Mouse (Mus musculus) midbrain, embryonic 11.5 days (tissue): ENCODE measurements around the gene Orai1. TPM values are rescaled to one million over a fixed set of nuclear protein-coding genes. Genes with fewer than 3 reads are reported as not detected.

Experiments
- ATAC-seq: fragments of 200-750 bp; cut with Nextera tagmentation; 2 replicates; pipeline ENCODE4 v1.8.0; 2017; ENCODE audit warnings: moderate TSS enrichment, moderate library complexity; ENCODE audit not compliant: low FRiP score
- DNase-seq: peaks from one replicate; pipeline ENCODE4 v3.0.0; 2015; ENCODE audit warnings: low spot score; ENCODE audit errors: missing footprints
- H3K27ac ChIP-seq: fragments of 300-500 bp; sonication (generic); 2 replicates; pipeline ENCODE4 v1.5.1; 2014; ENCODE audit warnings: low read depth, low read length
- H3K27me3 ChIP-seq: fragments of 300-500 bp; sonication (generic); 2 replicates; pipeline ENCODE4 v1.6.1; 2014; ENCODE audit warnings: mild to moderate bottlenecking, low read length, moderate library complexity, mixed read lengths; ENCODE audit not compliant: control insufficient read depth, insufficient read depth
- H3K36me3 ChIP-seq: fragments of 300-500 bp; sonication (generic); 2 replicates; pipeline ENCODE4 v1.6.1; 2014; ENCODE audit warnings: mild to moderate bottlenecking, low read length, moderate library complexity, mixed read lengths; ENCODE audit not compliant: control insufficient read depth, insufficient read depth
- H3K4me1 ChIP-seq: fragments of 300-500 bp; sonication (generic); 2 replicates; pipeline ENCODE4 v1.6.1; 2014; ENCODE audit warnings: low read length; ENCODE audit not compliant: control insufficient read depth, insufficient read depth
- H3K4me2 ChIP-seq: fragments of 300-500 bp; sonication (generic); 2 replicates; pipeline ENCODE4 v1.6.1; 2014; ENCODE audit warnings: mild to moderate bottlenecking, moderate library complexity
- H3K4me3 ChIP-seq: fragments of 300-500 bp; sonication (generic); 2 replicates; pipeline ENCODE4 v1.5.1; 2014; ENCODE audit warnings: low read depth, low read length
- H3K9ac ChIP-seq: fragments of 300-500 bp; sonication (generic); 2 replicates; pipeline ENCODE4 v1.6.1; 2014; ENCODE audit warnings: low read length
- H3K9me3 ChIP-seq: fragments of 300-500 bp; sonication (generic); 2 replicates; pipeline ENCODE4 v1.6.1; 2016; ENCODE audit warnings: low read length; ENCODE audit not compliant: control insufficient read depth
- WGBS: fragments of 180-500 bp; shearing (Covaris S2); extraction: QIAGEN DNeasy Blood & Tissue Kit; methylation state at CpG from one replicate; pipeline ENCODE4 v1.1.7; 2014; 5-methylcytosine and 5-hydroxymethylcytosine counted together
- polyA plus RNA-seq: library from polyadenylated mRNA; unstranded; fragments of >200 nt; fragmentation: Nextera tagmentation; extraction: Ambion mirVana; gene quantifications from 2 replicates; pipeline ENCODE4 v1.2.1, GENCODE M21; 2014

Gene Orai1
- polyA plus RNA-seq, 1 experiment from 2014 or later: 10.5 TPM

GRCm38 (mm10) chr5:123035564-123035963 is 20.7 kb downstream of the Orai1 start:
- Histone ChIP-seq H3K4me1 (no peaks in the 10 kb centered on the region), H3K4me2 (no peak overlapping the region), H3K27ac (no peak overlapping the region), H3K9me3 (no peaks in the 10 kb centered on the region), H3K27me3 (no peaks in the 10 kb centered on the region), H3K36me3 (no peaks in the 10 kb centered on the region), H3K9ac (0 out of 2 replicates have a peak overlapping the region, but pooled peaks have one; percentile 20), H3K4me3 (no peak overlapping the region)
- ATAC-seq: no peak
- 36% methylated on average over 6 of the region's 6 CpGs for WGBS
- no peak for DNase-seq

DNA sequence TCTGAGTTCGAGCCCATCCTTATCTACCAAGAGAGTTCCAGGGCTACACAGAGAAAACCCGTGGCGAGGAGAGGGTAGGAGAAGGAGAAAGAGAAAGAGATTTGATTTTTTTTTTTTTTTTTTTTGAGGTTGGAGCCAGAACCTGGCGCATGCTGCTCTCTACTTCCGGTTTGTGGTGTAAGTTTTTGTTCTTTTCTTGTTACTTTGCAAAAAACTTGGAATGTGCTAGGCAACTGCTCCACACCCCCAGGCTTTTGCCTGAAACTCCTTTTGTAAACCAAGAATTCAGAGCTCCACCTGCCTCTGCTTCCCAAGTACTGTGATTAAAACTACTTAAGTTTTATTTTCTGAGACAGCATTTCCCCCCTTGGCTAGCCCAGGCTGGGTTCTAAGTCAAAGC is 23.2 kb downstream of the Orai1 start:
- Histone ChIP-seq H3K4me1 (no peaks in the 10 kb centered on the region), H3K36me3 (no peaks in the 10 kb centered on the region), H3K9ac (no peak overlapping the region), H3K27ac (no peak overlapping the region), H3K4me3 (no peak overlapping the region), H3K27me3 (no peaks in the 10 kb centered on the region), H3K9me3 (no peaks in the 10 kb centered on the region), H3K4me2 (no peak overlapping the region)
- DNase-seq (no peak), ATAC-seq (no peak)
- 89% methylated on average over 5 of the region's 5 CpGs for WGBS

DNA sequence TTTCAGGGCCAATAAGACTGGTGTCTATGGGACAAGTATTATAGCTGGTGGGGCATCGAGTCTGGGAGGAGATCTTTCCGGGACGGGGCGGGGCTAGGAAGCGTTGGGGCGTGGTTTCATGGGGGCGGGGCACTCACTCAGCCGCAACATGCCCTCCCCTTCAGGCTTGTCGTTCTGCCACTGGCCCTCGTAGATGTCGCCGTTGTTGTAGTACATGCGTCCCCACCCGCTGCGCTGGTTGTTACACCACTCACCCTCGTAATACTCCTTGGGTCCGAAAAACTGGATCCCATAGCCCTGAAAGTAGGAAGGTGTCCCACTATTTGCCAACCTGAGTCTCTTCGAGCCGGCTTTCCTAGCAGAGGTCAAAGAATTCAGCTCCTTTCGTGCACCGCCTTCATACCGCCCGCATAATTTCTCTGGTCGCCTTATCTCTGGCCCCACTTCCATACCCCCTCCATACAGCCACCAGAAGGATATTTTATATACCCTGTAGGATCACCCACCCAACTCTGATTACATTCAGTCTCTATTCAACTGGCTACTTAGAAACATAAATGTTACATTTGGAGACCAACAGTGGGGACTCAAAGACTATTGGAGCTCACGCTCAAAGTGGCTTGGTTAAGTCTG is 24.4 kb downstream of the Orai1 start:
- no peak overlapping the region for H3K27ac ChIP-seq
- DNase-seq: peak; percentile 91
- 3% methylated on average over 25 of the region's 25 CpGs for WGBS
- ATAC-seq: peak; percentile 38; the same call in 1 of the 2 replicates
- H3K4me1 ChIP-seq: no peaks in the 10 kb centered on the region
- H3K36me3 ChIP-seq: no peaks in the 10 kb centered on the region
- H3K4me3 ChIP-seq: peak overlapping the region; percentile 19
- peak overlapping the region; percentile 55 for H3K4me2 ChIP-seq
- no peaks in the 10 kb centered on the region for H3K27me3 ChIP-seq
- H3K9me3 ChIP-seq: no peaks in the 10 kb centered on the region
- peak overlapping the region; percentile 38; the same call in 1 of the 2 replicates for H3K9ac ChIP-seq

DNA sequence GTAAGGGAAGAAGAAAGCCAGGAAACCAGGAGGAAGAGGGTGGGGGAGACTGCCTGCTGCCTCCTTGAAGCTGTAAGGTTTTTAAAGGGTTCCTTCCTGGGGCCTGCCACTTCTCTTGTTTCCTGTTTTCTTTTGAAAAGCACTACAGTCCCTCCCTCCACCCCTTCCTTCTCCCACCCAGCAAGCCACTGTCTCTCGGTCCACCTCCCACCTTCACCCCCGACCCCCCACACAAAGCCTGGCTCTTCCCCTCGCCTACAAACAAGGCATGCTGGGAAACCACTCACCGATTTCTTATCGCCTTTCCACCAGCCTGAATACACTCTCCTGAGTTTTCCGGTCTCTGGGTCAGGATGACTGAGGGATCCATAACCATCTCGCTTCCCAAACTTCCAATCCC is 25.9 kb downstream of the Orai1 start:
- Histone ChIP-seq H3K4me3 (no peak overlapping the region), H3K36me3 (no peaks in the 10 kb centered on the region), H3K27me3 (no peaks in the 10 kb centered on the region), H3K4me1 (no peaks in the 10 kb centered on the region), H3K9ac (no peak overlapping the region), H3K9me3 (no peaks in the 10 kb centered on the region), H3K4me2 (no peak overlapping the region), H3K27ac (no peak overlapping the region)
- DNase-seq (no peak), ATAC-seq (no peak)
- WGBS: 57% methylated on average over 7 of the region's 7 CpGs

GRCm38 (mm10) chr5:123043856-123044255 is 29.0 kb downstream of the Orai1 start:
- H3K9ac ChIP-seq: no peak overlapping the region
- WGBS: 22% methylated on average over 7 of the region's 7 CpGs
- H3K27me3 ChIP-seq: no peaks in the 10 kb centered on the region
- ATAC-seq (no peak), DNase-seq (peak; percentile 84)
- H3K9me3 ChIP-seq: no peaks in the 10 kb centered on the region
- no peaks in the 10 kb centered on the region for H3K4me1 ChIP-seq
- no peak overlapping the region for H3K4me3 ChIP-seq
- H3K36me3 ChIP-seq: no peaks in the 10 kb centered on the region
- H3K4me2 ChIP-seq: no peak overlapping the region
- no peak overlapping the region for H3K27ac ChIP-seq

DNA sequence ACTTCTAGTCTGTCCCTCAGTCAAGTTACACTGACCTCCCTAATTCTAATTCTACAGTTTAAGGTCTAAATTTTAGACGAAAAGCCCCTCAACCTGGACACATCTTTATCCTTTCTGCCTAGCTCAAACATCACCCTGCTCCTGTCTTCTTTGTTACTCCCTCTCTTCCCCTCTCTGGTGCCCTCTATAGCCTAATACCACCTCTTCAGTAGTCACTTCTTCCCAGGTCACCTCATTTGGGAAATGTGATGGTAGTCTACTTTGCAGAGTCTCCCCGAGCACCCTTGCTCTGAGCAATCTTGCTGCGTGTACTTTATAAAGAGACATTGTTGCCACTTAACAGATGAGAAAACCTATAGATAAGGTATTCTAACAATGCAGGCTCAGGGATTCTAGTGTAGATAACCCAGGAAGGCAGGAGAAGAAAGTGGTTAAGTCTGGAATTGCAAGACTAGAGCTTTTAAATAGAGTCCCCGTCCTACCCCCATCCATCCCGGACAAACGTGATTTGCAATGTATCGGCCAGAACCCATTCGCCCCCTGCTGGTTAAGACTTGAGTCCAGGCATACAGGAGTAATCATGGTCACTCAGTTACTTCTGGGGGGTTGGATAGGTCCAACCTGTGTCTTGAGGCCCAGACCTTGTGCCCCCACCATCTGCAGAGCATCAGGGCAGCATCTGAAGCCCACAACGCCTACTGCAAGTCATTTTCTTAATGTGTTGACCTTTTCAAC is 30.9 kb downstream of the Orai1 start:
- Histone ChIP-seq H3K4me3 (no peak overlapping the region), H3K4me1 (peaks cover 7% of the 10 kb centered on the region; the same call in 1 of the 2 replicates), H3K9me3 (no peaks in the 10 kb centered on the region), H3K27me3 (no peaks in the 10 kb centered on the region), H3K36me3 (no peaks in the 10 kb centered on the region), H3K4me2 (no peak overlapping the region), H3K27ac (no peak overlapping the region), H3K9ac (no peak overlapping the region)
- DNase-seq (peak; percentile 88), ATAC-seq (no peak)
- 42% methylated on average over 9 of the region's 9 CpGs for WGBS

GRCm38 (mm10) chr5:123046916-123047315 is 32.0 kb downstream of the Orai1 start, which contains the start of gene Morn3:
Gene Morn3 (minus strand): TSS chr5:123047016.
- H3K4me3 ChIP-seq: no peak within 1 kb of the TSS
- no peak within 1 kb of the TSS for H3K27ac ChIP-seq
- ATAC-seq (no peak), DNase-seq (no peak)
- H3K4me2 ChIP-seq: no peak within 1 kb of the TSS
- no peaks in the 10 kb centered on the region for H3K9me3 ChIP-seq
- H3K4me1 ChIP-seq: peaks cover 7% of the 10 kb centered on the region; the same call in 1 of the 2 replicates
- WGBS: 78% methylated on average over 3 of the region's 3 CpGs
- H3K36me3 ChIP-seq: no peaks in the 10 kb centered on the region; the same call in 1 of the 2 replicates
- no peak within 1 kb of the TSS for H3K9ac ChIP-seq
- H3K27me3 ChIP-seq: no peaks in the 10 kb centered on the region

DNA sequence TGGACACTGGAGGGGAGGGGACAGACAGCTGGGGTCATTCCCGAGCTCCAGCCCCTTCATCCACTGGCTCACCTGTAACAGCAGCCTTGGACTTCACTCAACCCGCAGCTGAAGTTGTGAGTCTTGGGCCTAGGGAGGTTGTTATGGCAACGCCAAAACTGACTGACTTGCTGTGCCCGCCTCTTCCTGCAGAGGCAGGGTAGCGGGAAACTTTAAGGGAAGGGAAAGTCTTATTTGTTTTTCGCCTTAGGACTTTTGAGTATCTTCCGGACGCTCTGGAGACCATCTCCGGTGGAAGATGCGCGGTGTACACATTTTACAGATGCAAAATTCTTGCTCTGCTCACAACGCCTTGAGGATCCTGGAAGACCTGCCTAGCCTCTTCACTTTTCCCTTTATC is 34.4 kb downstream of the Orai1 start:
- Histone ChIP-seq H3K9me3 (no peaks in the 10 kb centered on the region), H3K27ac (no peak overlapping the region; the same call in 1 of the 2 replicates), H3K4me1 (peaks cover 7% of the 10 kb centered on the region; the same call in 1 of the 2 replicates), H3K9ac (peak overlapping the region; percentile 63), H3K4me3 (peak overlapping the region; percentile 21), H3K27me3 (no peaks in the 10 kb centered on the region), H3K4me2 (peak overlapping the region; percentile 51), H3K36me3 (no peaks in the 10 kb centered on the region; the same call in 1 of the 2 replicates)
- 4% methylated on average over 12 of the region's 12 CpGs for WGBS
- ATAC-seq: peak; percentile 70
- peak; percentile 91 for DNase-seq

- H3K4me1 ChIP-seq: peaks cover 7% of the 10 kb centered on the region; the same call in 1 of the 2 replicates
- H3K9ac ChIP-seq: no peak overlapping the region
- DNase-seq (no peak), ATAC-seq (no peak)
- H3K27ac ChIP-seq: no peak overlapping the region
- H3K4me2 ChIP-seq: no peak overlapping the region
- WGBS: 82% methylated on average over 9 of the region's 9 CpGs
- no peak overlapping the region for H3K4me3 ChIP-seq
- H3K27me3 ChIP-seq: no peaks in the 10 kb centered on the region
- no peaks in the 10 kb centered on the region; the same call in 1 of the 2 replicates for H3K36me3 ChIP-seq
- no peaks in the 10 kb centered on the region for H3K9me3 ChIP-seq
These were observed 36.0 kb downstream of the Orai1 start for GRCm38 (mm10) chr5:123050918-123051317.
